Mouse (Mus musculus) limb, embryonic 11.5 days (tissue): ENCODE results near the gene Mthfd2l. TPM values are rescaled to one million over a fixed set of nuclear protein-coding genes. Genes with fewer than 3 reads are reported as not detected.
A peak's percentile ranks its signal among the peaks of the same experiment; 100 is the strongest.

Source experiments
- ATAC-seq: fragments of 200-750 bp; cut with Nextera tagmentation; 2 replicates; pipeline ENCODE4 v1.8.0; 2017; ENCODE audit warnings: low read depth; ENCODE audit not compliant: insufficient number of reproducible peaks, low FRiP score, low TSS enrichment
- DNase-seq: peaks from one replicate; pipeline ENCODE4 v3.0.0-alpha.2; 2015; ENCODE audit warnings: low spot score
- H3K27ac ChIP-seq: fragments of 300-500 bp; sonication (generic); replicated peaks from 2 replicates; pipeline ENCODE4 v1.5.1; 2014; ENCODE audit warnings: low read depth, mild to moderate bottlenecking, low read length
- H3K27me3 ChIP-seq: fragments of 300-500 bp; sonication (generic); 2 replicates; pipeline ENCODE4 v1.6.1; 2014; ENCODE audit warnings: mild to moderate bottlenecking, low read length, mixed read lengths; ENCODE audit not compliant: control insufficient read depth, insufficient read depth
- H3K36me3 ChIP-seq: fragments of 300-500 bp; sonication (generic); 2 replicates; pipeline ENCODE4 v1.6.1; 2014; ENCODE audit warnings: mild to moderate bottlenecking, low read length, moderate library complexity, mixed read lengths; ENCODE audit not compliant: control insufficient read depth, insufficient read depth
- H3K4me1 ChIP-seq: fragments of 300-500 bp; sonication (generic); 2 replicates; pipeline ENCODE4 v1.6.1; 2014; ENCODE audit warnings: low read length, mixed read lengths; ENCODE audit not compliant: control insufficient read depth, insufficient read depth
- H3K4me2 ChIP-seq: fragments of 300-500 bp; sonication (generic); 2 replicates; pipeline ENCODE4 v1.6.1; 2014; ENCODE audit warnings: low read depth, mild to moderate bottlenecking, moderate library complexity; ENCODE audit not compliant: severe bottlenecking
- H3K4me3 ChIP-seq: fragments of 300-500 bp; sonication (generic); 2 replicates; pipeline ENCODE4 v1.5.1; 2014; ENCODE audit warnings: low read depth, low read length
- H3K9ac ChIP-seq: fragments of 300-500 bp; sonication (generic); 2 replicates; pipeline ENCODE4 v1.6.1; 2014; ENCODE audit warnings: mild to moderate bottlenecking, low read length
- H3K9me3 ChIP-seq: fragments of 300-500 bp; sonication (generic); 2 replicates; pipeline ENCODE4 v1.6.1; 2016; ENCODE audit warnings: low read length; ENCODE audit not compliant: control insufficient read depth
- WGBS: fragments of 180-500 bp; shearing (Covaris S2); extraction: QIAGEN DNeasy Blood & Tissue Kit; methylation state at CpG from one replicate; pipeline ENCODE4 v1.1.7; 2014; 5-methylcytosine and 5-hydroxymethylcytosine counted together
- polyA plus RNA-seq: library from polyadenylated mRNA; unstranded; fragments of >200 nt; fragmentation: Nextera tagmentation; extraction: Ambion mirVana; gene quantifications from 2 replicates; pipeline ENCODE4 v1.2.1, GENCODE M21; 2014

Mthfd2l gene
- polyA plus RNA-seq, 1 experiment from 2014 or later = 67.5 TPM

DNA sequence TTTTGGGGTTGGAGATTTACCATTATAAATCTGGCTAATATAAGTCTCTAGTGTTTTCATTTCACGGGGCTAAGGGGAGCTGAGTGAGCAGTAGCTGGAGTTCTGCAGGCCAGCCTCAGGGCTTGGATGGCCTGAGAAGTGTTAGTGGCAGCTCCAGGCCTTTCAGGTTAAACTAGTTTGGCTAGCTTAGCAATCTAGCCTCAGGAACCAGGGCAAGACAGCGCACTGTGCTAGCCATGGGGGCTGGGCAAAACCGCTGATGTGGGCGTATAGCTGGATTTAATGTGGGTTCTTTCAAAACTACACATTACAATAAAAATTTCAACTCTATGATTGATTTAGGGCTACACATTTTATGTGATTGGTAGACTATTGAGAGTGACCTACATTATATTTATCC lies 8.0 kb upstream of the Mthfd2l start:
- H3K27me3 ChIP-seq = no peaks in the 10 kb centered on the region
- H3K4me1 ChIP-seq = no peaks in the 10 kb centered on the region
- no peaks in the 10 kb centered on the region for H3K36me3 ChIP-seq
- no peak overlapping the region for H3K4me2 ChIP-seq
- no peak overlapping the region for H3K4me3 ChIP-seq
- 89% methylated on average over 4 of the region's 4 CpGs for WGBS
- H3K9ac ChIP-seq = no peak overlapping the region
- DNase-seq (no peak), ATAC-seq (no peak)
- H3K27ac ChIP-seq = no peak overlapping the region
- H3K9me3 ChIP-seq = no peaks in the 10 kb centered on the region

GRCm38 (mm10) chr5:90930546-90930945 lies 371 bp upstream of the Mthfd2l start:
- H3K4me1 ChIP-seq = peaks cover 5% of the 10 kb centered on the region; the same call in 1 of the 2 replicates
- no peaks in the 10 kb centered on the region; the same call in 1 of the 2 replicates for H3K36me3 ChIP-seq
- peak overlapping the region; percentile 42 for H3K4me2 ChIP-seq
- H3K9ac ChIP-seq = peak overlapping the region; percentile 98
- H3K27me3 ChIP-seq = no peaks in the 10 kb centered on the region
- H3K27ac ChIP-seq = peak overlapping the region; percentile 98
- H3K9me3 ChIP-seq = no peaks in the 10 kb centered on the region
- no peak for DNase-seq
- ATAC-seq = no peak
- peak overlapping the region; percentile 74 for H3K4me3 ChIP-seq
- WGBS = 56% methylated on average over 2 of the region's 2 CpGs

- Histone ChIP-seq H3K36me3 (no peaks in the 10 kb centered on the region; the same call in 1 of the 2 replicates), H3K4me3 (peak overlapping the region; percentile 74), H3K9ac (peak overlapping the region; percentile 98), H3K4me1 (peaks cover 5% of the 10 kb centered on the region; the same call in 1 of the 2 replicates), H3K9me3 (no peaks in the 10 kb centered on the region), H3K27ac (peak overlapping the region; percentile 98), H3K4me2 (peak overlapping the region; percentile 42), H3K27me3 (no peaks in the 10 kb centered on the region)
- ATAC-seq (no peak; the same call in 1 of the 2 replicates), DNase-seq (no peak)
- 10% methylated on average over 6 of the region's 6 CpGs for WGBS
These were observed 994 bp downstream of the Mthfd2l start for GRCm38 (mm10) chr5:90931911-90932310.

DNA sequence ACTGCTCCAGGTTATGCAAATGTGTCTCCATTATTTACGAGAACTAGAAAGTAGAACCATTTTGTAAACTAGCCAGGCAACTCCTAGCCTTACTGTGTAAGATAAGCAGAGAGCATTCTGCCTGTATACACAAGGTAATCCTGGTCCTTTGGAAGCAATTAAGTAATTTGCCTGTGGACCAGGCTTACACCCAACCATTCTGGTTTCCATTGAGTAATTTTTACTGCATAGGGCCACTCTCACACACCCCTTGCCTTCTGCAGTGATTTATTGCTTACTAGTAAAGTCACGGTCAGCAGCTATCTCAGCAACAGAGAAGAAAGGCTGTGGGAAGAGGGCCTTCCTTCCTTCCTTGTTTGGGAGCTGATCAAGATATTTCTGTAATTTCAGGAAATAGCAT lies 5.8 kb downstream of the Mthfd2l start:
- DNase-seq = no peak
- WGBS = 45% methylated on average over 2 of the region's 2 CpGs

DNA sequence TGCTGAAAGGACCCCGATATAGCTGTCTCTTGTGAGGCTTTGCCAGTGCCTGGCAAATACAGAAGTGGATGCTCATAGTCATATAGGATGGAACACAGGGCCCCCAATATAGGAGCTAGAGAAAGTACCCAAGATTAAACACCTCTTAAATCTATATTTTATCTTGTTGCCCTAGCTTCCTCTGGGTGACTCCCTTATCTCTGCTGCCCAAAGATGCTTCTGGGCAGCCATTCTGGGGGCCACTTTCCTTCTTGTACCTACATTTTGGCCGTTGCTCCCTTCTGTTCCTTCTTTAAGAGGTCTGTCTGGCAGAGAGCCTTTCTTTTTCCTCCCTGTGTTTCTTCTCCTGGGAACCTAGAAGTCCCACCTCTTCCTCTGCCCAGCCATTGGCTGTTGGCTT lies 14.5 kb downstream of the Mthfd2l start:
- Histone ChIP-seq H3K9ac (no peak overlapping the region), H3K27ac (no peak overlapping the region), H3K36me3 (no peaks in the 10 kb centered on the region), H3K4me3 (no peak overlapping the region), H3K4me2 (no peak overlapping the region), H3K4me1 (no peaks in the 10 kb centered on the region), H3K9me3 (no peaks in the 10 kb centered on the region), H3K27me3 (no peaks in the 10 kb centered on the region)
- no peak for DNase-seq
- no peak for ATAC-seq
- WGBS = 91% methylated on average over 2 of the region's 2 CpGs

More for the DNA sequence above, 5.8 kb downstream of the Mthfd2l start:
- Histone ChIP-seq H3K9ac (no peak overlapping the region), H3K27me3 (no peaks in the 10 kb centered on the region), H3K4me1 (peaks cover 5% of the 10 kb centered on the region; the same call in 1 of the 2 replicates), H3K4me2 (no peak overlapping the region), H3K4me3 (no peak overlapping the region), H3K9me3 (no peaks in the 10 kb centered on the region), H3K27ac (no peak overlapping the region), H3K36me3 (no peaks in the 10 kb centered on the region; the same call in 1 of the 2 replicates)
- no peak for ATAC-seq

- H3K4me1 ChIP-seq = no peaks in the 10 kb centered on the region
- ATAC-seq = no peak
- H3K36me3 ChIP-seq = no peaks in the 10 kb centered on the region
- H3K9me3 ChIP-seq = no peaks in the 10 kb centered on the region
- no peak overlapping the region for H3K27ac ChIP-seq
- no peaks in the 10 kb centered on the region for H3K27me3 ChIP-seq
- WGBS = 93% methylated on average over 15 of the region's 15 CpGs
- no peak overlapping the region for H3K4me3 ChIP-seq
- no peak for DNase-seq
- no peak overlapping the region for H3K4me2 ChIP-seq
- H3K9ac ChIP-seq = no peak overlapping the region
These were observed 18.6 kb downstream of the Mthfd2l start for GRCm38 (mm10) chr5:90949499-90949898.

DNA sequence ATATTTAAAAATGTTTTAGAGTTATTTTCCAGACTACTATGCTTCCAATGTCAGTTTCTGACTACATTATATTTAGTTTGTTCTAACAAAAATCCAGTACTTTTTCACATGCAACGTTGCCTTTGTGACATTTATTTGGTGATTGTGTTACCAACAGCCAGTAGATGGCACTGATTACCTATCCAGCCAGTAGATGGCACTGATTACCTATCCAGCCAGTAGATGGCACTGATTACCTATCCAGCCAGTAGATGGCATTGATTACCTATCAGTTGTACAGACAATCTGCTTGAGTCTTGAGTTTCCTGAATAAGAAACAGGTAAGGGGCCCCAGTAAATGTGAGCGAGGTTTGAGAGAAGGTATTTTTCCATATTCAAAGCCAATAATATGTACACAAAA lies 20.6 kb downstream of the Mthfd2l start:
- Histone ChIP-seq H3K4me1 (no peaks in the 10 kb centered on the region), H3K36me3 (no peaks in the 10 kb centered on the region), H3K27ac (no peak overlapping the region), H3K27me3 (no peaks in the 10 kb centered on the region), H3K9me3 (no peaks in the 10 kb centered on the region), H3K9ac (no peak overlapping the region), H3K4me2 (no peak overlapping the region), H3K4me3 (no peak overlapping the region)
- WGBS = 32% methylated on average over 2 of the region's 2 CpGs
- no peak for ATAC-seq
- DNase-seq = no peak

DNA sequence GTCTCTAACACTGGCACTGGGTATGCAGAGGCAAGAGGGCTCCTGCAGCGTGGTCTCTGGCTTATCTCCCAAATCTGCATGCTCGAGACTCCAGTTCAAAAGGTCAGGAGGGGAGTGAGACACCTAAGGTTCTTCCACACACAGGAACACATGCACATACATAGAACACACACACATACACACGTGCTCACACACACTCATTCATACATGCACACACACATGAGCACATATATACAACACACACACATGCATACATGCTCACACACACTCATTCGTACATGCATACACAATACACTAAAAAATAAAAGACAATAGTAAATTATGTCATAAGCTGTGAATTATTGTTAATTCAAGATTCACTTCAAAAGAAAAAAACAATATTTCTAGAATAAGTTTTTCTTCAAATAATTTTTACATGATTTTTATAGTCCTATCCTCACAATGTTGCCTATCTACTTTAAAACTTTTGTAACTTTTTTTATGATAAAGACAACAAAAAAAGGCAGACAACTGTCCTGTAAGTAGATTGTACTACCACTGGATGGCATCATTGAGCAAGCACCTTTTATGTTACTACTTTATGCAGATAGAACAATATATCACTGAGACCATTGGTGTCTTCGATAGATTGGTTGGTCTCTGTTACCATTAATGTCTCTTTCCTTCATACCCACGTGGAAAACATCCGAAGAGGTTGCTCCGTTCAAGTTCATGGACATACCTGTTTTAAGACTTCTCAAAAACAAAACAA lies 22.0 kb downstream of the Mthfd2l start:
- H3K4me3 ChIP-seq = no peak overlapping the region
- WGBS = 77% methylated on average over 8 of the region's 8 CpGs
- no peak overlapping the region for H3K4me2 ChIP-seq
- no peak overlapping the region for H3K9ac ChIP-seq
- DNase-seq (no peak), ATAC-seq (no peak)
- no peaks in the 10 kb centered on the region for H3K9me3 ChIP-seq
- no peaks in the 10 kb centered on the region for H3K27me3 ChIP-seq
- no peaks in the 10 kb centered on the region for H3K36me3 ChIP-seq
- no peak overlapping the region for H3K27ac ChIP-seq
- H3K4me1 ChIP-seq = no peaks in the 10 kb centered on the region
